Comparison of ENCODE assay signal across 8 mouse cellular contexts in genomic region chr9:123986217-123986616, GRCm38 (mm10). TPM values are rescaled to one million over a fixed set of nuclear protein-coding genes. Genes with fewer than 3 reads are reported as not detected.
DNase-seq lines count a peak whose midpoint lies in the region; ATAC-seq and TF ChIP-seq lines count a peak whose summit lies in the region.

No protein-coding gene starts in this region.

- H3K27me3 ChIP-seq in hindbrain, postnatal 0 days (ENCODE audit: insufficient read depth, low read length) = no peaks in the 10 kb centered on the region
- no peaks in the 10 kb centered on the region for H3K27me3 ChIP-seq in hindbrain, embryonic 11.5 days (ENCODE audit: control insufficient read depth, insufficient read depth, low read length)
- H3K27me3 ChIP-seq in midbrain, embryonic 11.5 days (ENCODE audit: control insufficient read depth, insufficient read depth, low read length) = no peaks in the 10 kb centered on the region
- no peaks in the 10 kb centered on the region for H3K27me3 ChIP-seq in forebrain, embryonic 16.5 days (replicated peaks; ENCODE audit: control insufficient read depth, insufficient read depth, low read length)

- no peak for ATAC-seq in hindbrain, postnatal 0 days
- ATAC-seq in hindbrain, embryonic 11.5 days (ENCODE audit: low FRiP score) = no peak
- peak; percentile 65 for ATAC-seq in erythroblast, adult 5-6 weeks (replicated peaks; ENCODE audit: low FRiP score, poor library complexity, severe bottlenecking)
- no peak for ATAC-seq in midbrain, embryonic 11.5 days (ENCODE audit: low FRiP score)
- ATAC-seq in forebrain, embryonic 16.5 days = no peak

- no peak overlapping the region for H3K4me3 ChIP-seq in hindbrain, postnatal 0 days (ENCODE audit: low read length)
- H3K4me3 ChIP-seq in hindbrain, embryonic 11.5 days (ENCODE audit: low read depth, low read length) = no peak overlapping the region
- no peak overlapping the region for H3K4me3 ChIP-seq in midbrain, embryonic 11.5 days (ENCODE audit: low read depth, low read length)
- H3K4me3 ChIP-seq in forebrain, embryonic 16.5 days (replicated peaks; ENCODE audit: low read length) = no peak overlapping the region

- DNase-seq in hindbrain, postnatal 0 days (ENCODE audit: low spot score) = peak; percentile 3
- no peak for DNase-seq in hindbrain, embryonic 11.5 days (ENCODE audit: low spot score)
- DNase-seq in CD4-positive, CD25-positive, alpha-beta regulatory T cell, adult 2 months (ENCODE audit: low read depth, low spot score) = peak; percentile 72
- DNase-seq in lung, postnatal 36 days = peak; percentile 70
- DNase-seq in cerebellum, adult 9-11 months = no peak
- DNase-seq in midbrain, embryonic 11.5 days (ENCODE audit: low spot score, missing footprints) = no peak

- no peak for TF ChIP-seq CTCF in hindbrain, postnatal 0 days (IDR thresholded peaks at IDR 0.05; ENCODE audit: low read depth)

- H3K4me1 ChIP-seq in hindbrain, postnatal 0 days (ENCODE audit: insufficient read depth, low read length) = no peaks in the 10 kb centered on the region
- H3K4me1 ChIP-seq in hindbrain, embryonic 11.5 days (replicated peaks; ENCODE audit: control insufficient read depth, insufficient read depth, low read length) = no peaks in the 10 kb centered on the region
- H3K4me1 ChIP-seq in midbrain, embryonic 11.5 days (ENCODE audit: control insufficient read depth, insufficient read depth, low read length) = no peaks in the 10 kb centered on the region
- H3K4me1 ChIP-seq in forebrain, embryonic 16.5 days (replicated peaks; ENCODE audit: control insufficient read depth, insufficient read depth, low read length) = no peaks in the 10 kb centered on the region

- no peak overlapping the region for H3K27ac ChIP-seq in hindbrain, postnatal 0 days
- H3K27ac ChIP-seq in hindbrain, embryonic 11.5 days (ENCODE audit: low read depth, low read length) = no peak overlapping the region
- no peak overlapping the region for H3K27ac ChIP-seq in midbrain, embryonic 11.5 days (ENCODE audit: low read depth, low read length)
- H3K27ac ChIP-seq in forebrain, embryonic 16.5 days (ENCODE audit: low read length) = no peak overlapping the region

- no peak overlapping the region for H3K4me2 ChIP-seq in hindbrain, postnatal 0 days (ENCODE audit: low read depth, low read length)
- H3K4me2 ChIP-seq in hindbrain, embryonic 11.5 days (replicated peaks; ENCODE audit: low read depth, low read length) = no peak overlapping the region
- H3K4me2 ChIP-seq in midbrain, embryonic 11.5 days = no peak overlapping the region
- no peak overlapping the region for H3K4me2 ChIP-seq in forebrain, embryonic 16.5 days (ENCODE audit: low read length)

- WGBS in hindbrain, postnatal 0 days = 87% methylated on average over 2 of the region's 2 CpGs
- 85% methylated on average over 2 of the region's 2 CpGs for WGBS in hindbrain, embryonic 11.5 days
- 86% methylated on average over 2 of the region's 2 CpGs for WGBS in midbrain, embryonic 11.5 days
- 69% methylated on average over 2 of the region's 2 CpGs for WGBS in forebrain, embryonic 16.5 days

- H3K36me3 ChIP-seq in hindbrain, postnatal 0 days (ENCODE audit: insufficient read depth, low read length) = no peaks in the 10 kb centered on the region
- H3K36me3 ChIP-seq in hindbrain, embryonic 11.5 days (ENCODE audit: control insufficient read depth, insufficient read depth, low read length) = no peaks in the 10 kb centered on the region
- no peaks in the 10 kb centered on the region for H3K36me3 ChIP-seq in midbrain, embryonic 11.5 days (ENCODE audit: control insufficient read depth, insufficient read depth, low read length)
- no peaks in the 10 kb centered on the region for H3K36me3 ChIP-seq in forebrain, embryonic 16.5 days (ENCODE audit: control insufficient read depth, insufficient read depth)

- no peaks in the 10 kb centered on the region for H3K9me3 ChIP-seq in hindbrain, postnatal 0 days (ENCODE audit: low read length)
- no peaks in the 10 kb centered on the region for H3K9me3 ChIP-seq in hindbrain, embryonic 11.5 days (ENCODE audit: control insufficient read depth, low read length)
- H3K9me3 ChIP-seq in midbrain, embryonic 11.5 days (ENCODE audit: control insufficient read depth, low read length) = no peaks in the 10 kb centered on the region
- H3K9me3 ChIP-seq in forebrain, embryonic 16.5 days (ENCODE audit: control insufficient read depth, low read length) = no peaks in the 10 kb centered on the region

- H3K9ac ChIP-seq in hindbrain, postnatal 0 days (replicated peaks; ENCODE audit: low read length) = no peak overlapping the region
- H3K9ac ChIP-seq in hindbrain, embryonic 11.5 days (ENCODE audit: low read depth, low read length) = no peak overlapping the region
- no peak overlapping the region for H3K9ac ChIP-seq in midbrain, embryonic 11.5 days (ENCODE audit: low read length)
- no peak overlapping the region for H3K9ac ChIP-seq in forebrain, embryonic 16.5 days (replicated peaks; ENCODE audit: low read depth, low read length)

RNA-seq across cellular contexts. Expression of gene Ccr1l1, which starts 8.0 kb away (rescaled TPM):
- total RNA-seq in hindbrain, postnatal 0 days (2014; rRNA removed) = not detected in 2 replicates
- not detected in 2 replicates for polyA plus RNA-seq in hindbrain, postnatal 0 days (2015; fragmentation: Nextera tagmentation; extraction: Ambion mirVana)
- not detected in 2 replicates for polyA plus RNA-seq in hindbrain, embryonic 11.5 days (2014; fragmentation: Nextera tagmentation; extraction: Ambion mirVana)
- not detected in 2 replicates for total RNA-seq in erythroblast, adult 5-6 weeks (2015; ENCODE audit: low replicate concordance)
- 1.4 and 1.6 TPM in 2 replicates for total RNA-seq in erythroblast, adult 5-6 weeks (2017; ENCODE audit: low replicate concordance)
- not detected in 2 replicates for polyA plus RNA-seq in midbrain, embryonic 11.5 days (2014; fragmentation: Nextera tagmentation; extraction: Ambion mirVana)
- not detected in 2 replicates for polyA plus RNA-seq in forebrain, embryonic 16.5 days (2015; fragmentation: Nextera tagmentation; extraction: Ambion mirVana)

RNA-seq across cellular contexts. Expression of gene Ccr1, which starts 17.7 kb away (rescaled TPM):
- 0.21 and 0.86 TPM in 2 replicates for total RNA-seq in hindbrain, postnatal 0 days (2014; rRNA removed)
- polyA plus RNA-seq in hindbrain, postnatal 0 days (2015; fragmentation: Nextera tagmentation; extraction: Ambion mirVana) = 0.63 and 0.66 TPM in 2 replicates
- 0.70 and 1.3 TPM in 2 replicates for polyA plus RNA-seq in hindbrain, embryonic 11.5 days (2014; fragmentation: Nextera tagmentation; extraction: Ambion mirVana)
- 12.3 and 17.3 TPM in 2 replicates for total RNA-seq in erythroblast, adult 5-6 weeks (2015; ENCODE audit: low replicate concordance)
- 12.1 and 14.9 TPM in 2 replicates for total RNA-seq in erythroblast, adult 5-6 weeks (2017; ENCODE audit: low replicate concordance)
- polyA plus RNA-seq in midbrain, embryonic 11.5 days (2014; fragmentation: Nextera tagmentation; extraction: Ambion mirVana) = 1.4 and 2.0 TPM in 2 replicates
- polyA plus RNA-seq in forebrain, embryonic 16.5 days (2015; fragmentation: Nextera tagmentation; extraction: Ambion mirVana) = 0.39 and 0.70 TPM in 2 replicates

RNA-seq across cellular contexts. Expression of gene Ccr3, which starts 35.6 kb away (rescaled TPM):
- not detected in 2 replicates for total RNA-seq in hindbrain, postnatal 0 days (2014; rRNA removed)
- not detected in 2 replicates for polyA plus RNA-seq in hindbrain, postnatal 0 days (2015; fragmentation: Nextera tagmentation; extraction: Ambion mirVana)
- 0.14 TPM in 1 of 2 replicates, not detected in the other for polyA plus RNA-seq in hindbrain, embryonic 11.5 days (2014; fragmentation: Nextera tagmentation; extraction: Ambion mirVana)
- total RNA-seq in erythroblast, adult 5-6 weeks (2015; ENCODE audit: low replicate concordance) = 25.5 and 33.2 TPM in 2 replicates
- 15.9 and 17.4 TPM in 2 replicates for total RNA-seq in erythroblast, adult 5-6 weeks (2017; ENCODE audit: low replicate concordance)
- polyA plus RNA-seq in midbrain, embryonic 11.5 days (2014; fragmentation: Nextera tagmentation; extraction: Ambion mirVana) = not detected in 2 replicates
- polyA plus RNA-seq in forebrain, embryonic 16.5 days (2015; fragmentation: Nextera tagmentation; extraction: Ambion mirVana) = not detected in 2 replicates

Comparison
In these comparisons a context has a peak if more than half of its experiments do, and no peak if none do; other contexts are left out.
1. DNase-seq: peak in hindbrain, postnatal 0 days (single experiment), CD4-positive, CD25-positive, alpha-beta regulatory T cell, adult 2 months (single experiment) and lung, postnatal 36 days (single experiment); none in hindbrain, embryonic 11.5 days (single experiment), cerebellum, adult 9-11 months (single experiment) and midbrain, embryonic 11.5 days (single experiment).